Mouse (Mus musculus) midbrain, embryonic 15.5 days (tissue): ENCODE data around the gene Fbxl19. TPM values are rescaled to one million over a fixed set of nuclear protein-coding genes. Genes with fewer than 3 reads are reported as not detected.

Experiments
- ATAC-seq: fragments of 200-750 bp; cut with Nextera tagmentation; replicated peaks from 2 replicates; pipeline ENCODE4 v1.8.0; 2017; ENCODE audit warnings: moderate TSS enrichment
- H3K27ac ChIP-seq: fragments of 300-500 bp; sonication (generic); 2 replicates; pipeline ENCODE4 v1.5.1; 2015; ENCODE audit warnings: mild to moderate bottlenecking, inconsistent platforms
- H3K27me3 ChIP-seq: fragments of 300-500 bp; sonication (generic); replicated peaks from 2 replicates; pipeline ENCODE4 v1.6.1; 2015; ENCODE audit warnings: inconsistent platforms
- H3K36me3 ChIP-seq: fragments of 300-500 bp; sonication (generic); replicated peaks from 2 replicates; pipeline ENCODE4 v1.6.1; 2015; ENCODE audit warnings: inconsistent platforms
- H3K4me1 ChIP-seq: fragments of 300-500 bp; sonication (generic); 2 replicates; pipeline ENCODE4 v1.6.1; 2015; ENCODE audit warnings: inconsistent platforms
- H3K4me2 ChIP-seq: fragments of 300-500 bp; sonication (generic); 2 replicates; pipeline ENCODE4 v1.6.1; 2015; ENCODE audit warnings: inconsistent platforms, mild to moderate bottlenecking, moderate library complexity
- H3K4me3 ChIP-seq: fragments of 300-500 bp; sonication (generic); 2 replicates; pipeline ENCODE4 v1.5.1; 2015; ENCODE audit warnings: mild to moderate bottlenecking, inconsistent platforms
- H3K9ac ChIP-seq: fragments of 300-500 bp; sonication (generic); 2 replicates; pipeline ENCODE4 v1.6.1; 2015; ENCODE audit warnings: mild to moderate bottlenecking, inconsistent platforms
- H3K9me3 ChIP-seq: fragments of 300-500 bp; sonication (generic); 2 replicates; pipeline ENCODE4 v1.6.1; 2016; ENCODE audit warnings: inconsistent platforms
- WGBS: fragments of 180-500 bp; shearing (Covaris S2); methylation state at CpG from one replicate; pipeline ENCODE4 v1.1.7; 2015; ENCODE audit warnings: mixed read lengths; 5-methylcytosine and 5-hydroxymethylcytosine counted together
- polyA plus RNA-seq: library from polyadenylated mRNA; unstranded; fragments of >200 nt; fragmentation: Nextera tagmentation; extraction: Ambion mirVana; gene quantifications from 2 replicates; pipeline ENCODE4 v1.2.1, GENCODE M21; 2015

Gene Fbxl19
- polyA plus RNA-seq, 1 experiment from 2014 or later: 10.8 TPM

DNA sequence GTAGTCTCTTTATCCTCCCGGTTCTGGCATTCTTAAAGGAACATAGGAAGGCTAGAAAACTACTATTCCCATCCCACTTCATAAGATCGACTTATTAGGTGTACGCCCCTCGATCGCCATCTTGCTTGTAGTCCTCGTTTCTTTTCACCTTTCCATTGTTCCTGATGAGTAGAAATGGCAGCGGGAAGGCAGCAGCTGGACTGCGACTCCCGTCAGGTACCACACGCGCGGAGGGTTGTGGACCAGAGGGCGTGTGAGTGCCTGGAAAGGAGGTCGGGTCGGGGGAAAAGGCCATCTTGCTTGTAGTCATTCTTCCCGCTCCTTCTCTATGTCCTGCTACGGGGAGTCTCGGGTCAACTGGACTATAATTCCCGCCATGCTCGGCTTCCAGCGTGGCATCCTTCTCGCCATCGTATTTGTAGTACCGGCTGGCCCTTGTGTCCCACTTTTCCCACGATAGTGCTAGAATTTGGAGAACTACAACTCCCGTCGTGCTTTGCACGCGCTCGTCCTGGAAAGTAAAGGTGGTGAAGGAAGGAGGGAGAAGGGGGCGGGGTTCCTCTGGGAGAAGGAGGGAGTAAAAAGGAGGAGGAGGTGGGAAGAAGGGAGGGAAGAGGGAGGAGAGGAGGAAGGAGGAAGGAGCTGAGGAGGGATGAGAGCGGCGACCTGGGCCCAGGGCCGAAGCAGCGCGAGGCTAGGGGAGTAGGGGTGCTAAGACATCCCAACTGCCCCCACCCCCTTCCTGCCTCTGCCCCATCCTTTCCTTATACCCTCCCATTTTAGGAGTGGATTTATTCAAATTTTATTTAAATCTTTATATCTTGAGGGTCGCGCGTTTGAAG, 1.5 kb downstream of the Fbxl19 start:
- peaks cover 26% of the 10 kb centered on the region for H3K36me3 ChIP-seq
- H3K9ac ChIP-seq: peak overlapping the region; percentile 94
- WGBS: under 1% methylated on average over 39 of the region's 39 CpGs
- peaks cover 24% of the 10 kb centered on the region for H3K4me1 ChIP-seq
- ATAC-seq: peak; percentile 94
- no peaks in the 10 kb centered on the region for H3K27me3 ChIP-seq
- H3K4me3 ChIP-seq: peak overlapping the region; percentile 94
- peak overlapping the region; percentile 92 for H3K27ac ChIP-seq
- H3K9me3 ChIP-seq: no peaks in the 10 kb centered on the region
- H3K4me2 ChIP-seq: peak overlapping the region; percentile 71

GRCm38 (mm10) chr7:127746494-127747491, 2.5 kb downstream of the Fbxl19 start:
- peak overlapping the region; percentile 94 for H3K4me3 ChIP-seq
- H3K9me3 ChIP-seq: no peaks in the 10 kb centered on the region
- H3K4me1 ChIP-seq: peaks cover 24% of the 10 kb centered on the region
- peaks cover 36% of the 10 kb centered on the region for H3K36me3 ChIP-seq
- H3K27ac ChIP-seq: peak overlapping the region; percentile 92
- H3K9ac ChIP-seq: peak overlapping the region; percentile 94
- no peaks in the 10 kb centered on the region for H3K27me3 ChIP-seq
- WGBS: under 1% methylated on average over 48 of the region's 62 CpGs
- ATAC-seq: no peak
- peak overlapping the region; percentile 71 for H3K4me2 ChIP-seq

DNA sequence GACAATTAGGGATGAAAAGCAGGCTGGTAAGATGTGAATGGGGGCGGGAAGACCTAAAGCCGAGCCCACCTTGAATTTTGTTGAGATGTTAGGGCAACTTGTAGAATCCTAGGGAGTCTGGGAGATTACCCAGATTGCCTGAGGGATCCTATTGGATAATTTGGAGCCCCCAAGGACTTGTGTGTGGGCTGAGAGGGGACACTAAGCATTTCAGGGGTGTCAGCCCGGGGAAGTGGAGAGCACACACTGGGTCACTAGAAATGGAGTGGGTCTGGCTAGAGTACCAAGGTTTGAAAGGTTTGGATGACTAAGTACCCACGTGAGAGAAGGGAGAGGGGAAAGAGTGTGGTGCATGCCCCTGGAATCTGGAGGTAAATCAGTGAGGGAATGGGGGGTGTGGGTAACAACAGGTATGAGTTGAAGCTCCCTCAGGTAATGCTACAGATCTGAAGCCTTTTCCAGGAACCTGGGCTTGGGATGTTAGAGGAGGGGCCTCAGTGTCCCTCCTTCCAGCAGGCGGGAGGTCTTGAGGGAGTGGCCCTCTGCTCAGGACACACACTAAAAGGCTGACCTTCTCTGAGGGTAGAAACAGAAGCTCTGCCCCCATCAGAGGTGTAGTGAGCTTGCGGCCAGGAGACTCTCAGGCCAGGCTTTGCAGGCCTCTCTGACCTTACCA, 3.4 kb downstream of the Fbxl19 start:
- WGBS: 38% methylated on average over 6 of the region's 6 CpGs

DNA sequence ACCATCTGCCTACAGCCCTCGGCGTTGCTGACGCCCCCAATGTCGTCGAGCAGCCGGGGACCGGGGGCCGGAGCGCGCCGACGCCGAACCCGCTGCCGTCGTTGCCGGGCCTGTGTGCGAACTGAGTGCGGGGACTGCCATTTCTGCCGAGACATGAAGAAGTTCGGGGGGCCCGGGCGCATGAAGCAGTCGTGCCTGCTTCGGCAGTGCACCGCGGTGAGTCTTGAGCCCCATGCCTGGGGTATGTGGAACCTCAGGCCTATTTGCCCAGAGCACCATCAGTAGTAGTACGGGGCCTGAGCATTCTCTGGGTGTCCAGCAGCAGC, 3.9 kb downstream of the Fbxl19 start:
- no peak for ATAC-seq
- Histone ChIP-seq H3K4me1 (peaks cover 30% of the 10 kb centered on the region), H3K4me2 (peak overlapping the region; percentile 71; the same call in 1 of the 2 replicates), H3K27me3 (no peaks in the 10 kb centered on the region), H3K9ac (no peak overlapping the region), H3K4me3 (peak overlapping the region; percentile 94), H3K36me3 (peaks cover 40% of the 10 kb centered on the region), H3K27ac (no peak overlapping the region), H3K9me3 (no peaks in the 10 kb centered on the region)
- WGBS: 94% methylated on average over 28 of the region's 28 CpGs

More for the DNA sequence above, 3.4 kb downstream of the Fbxl19 start:
- Histone ChIP-seq H3K27ac (peak overlapping the region; percentile 92; the same call in 1 of the 2 replicates), H3K9ac (peak overlapping the region; percentile 94), H3K36me3 (peaks cover 40% of the 10 kb centered on the region), H3K27me3 (no peaks in the 10 kb centered on the region), H3K4me3 (peak overlapping the region; percentile 94), H3K4me1 (peaks cover 25% of the 10 kb centered on the region), H3K9me3 (no peaks in the 10 kb centered on the region), H3K4me2 (peak overlapping the region; percentile 71)
- ATAC-seq: no peak

DNA sequence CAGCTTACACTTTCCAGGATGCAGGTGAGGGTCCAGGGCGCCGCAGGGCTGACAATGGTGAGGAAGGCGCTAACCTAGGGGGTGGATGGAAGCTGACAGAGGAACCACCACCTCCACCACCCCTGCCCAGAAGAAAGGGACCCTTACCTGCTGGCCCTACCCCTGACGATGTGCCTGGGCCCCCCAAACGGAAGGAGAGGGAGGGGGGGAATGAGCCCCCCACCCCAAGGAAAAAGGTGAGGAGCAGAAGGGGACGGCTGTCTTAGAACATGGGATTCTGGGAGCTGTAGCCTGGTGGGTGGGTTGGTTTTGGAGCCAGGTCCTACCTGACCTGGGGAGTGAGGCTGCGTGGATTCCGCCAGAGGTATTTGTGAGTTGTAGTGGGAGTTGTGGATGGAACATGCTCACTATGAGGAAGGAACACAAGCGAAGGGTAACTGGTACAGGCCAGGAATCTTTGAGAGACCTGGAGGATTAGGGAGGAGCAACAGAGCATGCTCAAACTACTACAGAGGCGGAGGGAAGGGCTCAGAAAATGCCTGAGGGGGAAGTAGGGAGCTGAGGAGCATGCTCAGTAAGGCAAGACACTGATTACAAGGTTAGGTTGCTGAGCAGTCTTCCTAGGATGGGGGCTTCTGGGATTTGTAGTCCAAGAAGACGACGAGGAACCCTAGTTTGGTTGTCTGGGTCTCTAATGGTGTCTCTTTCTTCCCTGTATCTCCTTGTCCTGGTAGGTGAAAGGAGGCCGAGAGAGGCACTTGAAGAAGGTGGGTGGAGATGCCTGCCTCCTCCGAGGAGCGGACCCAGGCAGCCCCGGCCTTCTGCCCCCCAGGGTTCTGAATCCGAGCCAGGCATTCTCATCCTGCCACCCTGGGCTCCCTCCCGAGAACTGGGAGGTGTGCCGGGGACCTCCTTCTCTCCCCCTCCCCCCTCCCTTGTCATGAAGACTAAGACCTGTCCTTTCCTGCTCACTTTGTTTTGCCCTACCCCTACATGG, 6.1 kb downstream of the Fbxl19 start:
- H3K9ac ChIP-seq: no peak overlapping the region
- no peak overlapping the region for H3K27ac ChIP-seq
- no peak overlapping the region for H3K4me2 ChIP-seq
- H3K36me3 ChIP-seq: peaks cover 45% of the 10 kb centered on the region
- no peaks in the 10 kb centered on the region for H3K9me3 ChIP-seq
- H3K4me1 ChIP-seq: peaks cover 27% of the 10 kb centered on the region
- no peak for ATAC-seq
- no peaks in the 10 kb centered on the region for H3K27me3 ChIP-seq
- whole genome bisulfite sequencing: 87% methylated on average over 19 of the region's 19 CpGs
- H3K4me3 ChIP-seq: no peak overlapping the region

- Histone ChIP-seq H3K27ac (no peak overlapping the region), H3K27me3 (no peaks in the 10 kb centered on the region), H3K4me1 (peaks cover 35% of the 10 kb centered on the region), H3K9me3 (no peaks in the 10 kb centered on the region), H3K4me2 (no peak overlapping the region), H3K36me3 (peaks cover 45% of the 10 kb centered on the region), H3K4me3 (no peak overlapping the region), H3K9ac (no peak overlapping the region)
- 94% methylated on average over 5 of the region's 5 CpGs for WGBS
- no peak for ATAC-seq
Measured at GRCm38 (mm10) chr7:127751619-127752018, 7.3 kb downstream of the Fbxl19 start.

DNA sequence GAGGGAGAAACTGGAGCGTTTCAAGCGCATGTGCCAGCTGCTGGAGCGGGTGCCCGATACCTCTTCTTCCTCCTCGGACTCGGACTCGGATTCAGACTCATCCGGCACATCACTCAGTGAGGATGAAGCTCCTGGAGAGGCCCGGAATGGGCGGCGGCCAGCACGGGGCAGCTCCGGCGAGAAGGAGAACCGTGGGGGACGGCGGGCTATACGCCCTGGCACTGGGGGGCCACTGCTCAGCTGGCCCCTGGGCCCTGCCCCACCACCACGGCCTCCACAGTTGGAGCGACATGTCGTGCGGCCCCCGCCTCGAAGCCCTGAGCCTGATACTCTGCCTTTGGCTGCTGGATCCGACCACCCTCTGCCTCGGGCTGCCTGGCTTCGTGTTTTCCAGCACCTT, 7.7 kb downstream of the Fbxl19 start:
- peak overlapping the region; percentile 16; the same call in 1 of the 2 replicates for H3K9ac ChIP-seq
- peaks cover 37% of the 10 kb centered on the region for H3K4me1 ChIP-seq

DNA sequence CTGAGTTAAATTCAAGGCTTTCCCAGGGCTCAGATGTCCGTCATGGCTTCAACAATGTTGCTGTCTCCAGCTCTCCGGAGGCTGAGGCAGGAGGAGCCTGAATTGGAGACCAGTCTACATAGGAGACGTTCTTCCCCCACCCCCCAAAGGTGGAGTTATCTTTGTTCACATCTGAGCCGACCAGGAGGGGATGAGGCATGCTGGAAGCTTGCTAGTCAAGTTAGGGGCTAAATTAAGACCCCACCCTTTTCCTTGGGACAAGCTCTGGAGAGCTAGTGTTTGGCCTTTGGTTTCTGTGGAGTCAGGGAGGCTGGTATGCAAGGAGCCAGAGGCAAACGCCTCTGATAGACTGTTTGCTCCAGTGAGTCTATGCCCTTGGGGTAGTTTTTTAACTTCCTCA, 8.8 kb downstream of the Fbxl19 start:
- no peak overlapping the region for H3K27ac ChIP-seq
- no peaks in the 10 kb centered on the region for H3K27me3 ChIP-seq
- no peaks in the 10 kb centered on the region for H3K9me3 ChIP-seq
- H3K4me3 ChIP-seq: no peak overlapping the region
- peaks cover 28% of the 10 kb centered on the region for H3K4me1 ChIP-seq
- H3K36me3 ChIP-seq: peaks cover 57% of the 10 kb centered on the region
- no peak overlapping the region for H3K4me2 ChIP-seq
- no peak for ATAC-seq
- WGBS: 80% methylated on average over 5 of the region's 5 CpGs
- no peak overlapping the region for H3K9ac ChIP-seq

More for the DNA sequence above, 7.7 kb downstream of the Fbxl19 start:
- Histone ChIP-seq H3K27ac (no peak overlapping the region), H3K4me3 (no peak overlapping the region), H3K4me2 (no peak overlapping the region), H3K36me3 (peaks cover 47% of the 10 kb centered on the region), H3K9me3 (no peaks in the 10 kb centered on the region), H3K27me3 (no peaks in the 10 kb centered on the region)
- ATAC-seq: no peak
- WGBS: 96% methylated on average over 27 of the region's 27 CpGs

DNA sequence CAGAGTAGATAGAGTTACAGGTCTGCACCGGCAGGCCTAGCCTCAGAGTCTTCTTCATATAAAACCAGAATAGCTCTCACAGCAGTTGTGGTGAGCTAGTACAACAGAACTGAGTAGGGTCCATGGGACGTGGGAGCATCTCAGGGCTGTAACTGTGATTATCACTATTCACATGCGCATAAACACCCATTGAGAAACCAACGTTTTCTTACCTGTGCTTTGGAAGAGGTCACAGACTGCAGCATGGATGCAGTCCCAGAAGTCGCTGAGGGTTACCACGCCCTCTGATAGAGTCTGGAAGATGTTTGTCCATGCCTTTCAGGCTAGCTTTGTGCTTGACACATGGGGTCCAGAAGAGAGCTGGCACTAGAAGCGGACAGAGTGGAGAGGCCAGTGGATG, 9.4 kb downstream of the Fbxl19 start:
- Histone ChIP-seq H3K9me3 (no peaks in the 10 kb centered on the region), H3K36me3 (peaks cover 54% of the 10 kb centered on the region), H3K4me1 (peaks cover 24% of the 10 kb centered on the region), H3K4me3 (no peak overlapping the region), H3K27ac (no peak overlapping the region), H3K9ac (no peak overlapping the region), H3K27me3 (no peaks in the 10 kb centered on the region), H3K4me2 (no peak overlapping the region)
- no peak for ATAC-seq
- 93% methylated on average over 7 of the region's 7 CpGs for whole genome bisulfite sequencing

GRCm38 (mm10) chr7:127759716-127760115, 15.4 kb downstream of the Fbxl19 start:
- no peak overlapping the region for H3K4me2 ChIP-seq
- no peaks in the 10 kb centered on the region for H3K27me3 ChIP-seq
- peaks cover 15% of the 10 kb centered on the region for H3K4me1 ChIP-seq
- peaks cover 40% of the 10 kb centered on the region for H3K36me3 ChIP-seq
- 83% methylated on average over 6 of the region's 6 CpGs for WGBS
- no peak overlapping the region for H3K9ac ChIP-seq
- H3K9me3 ChIP-seq: no peaks in the 10 kb centered on the region
- ATAC-seq: no peak
- H3K4me3 ChIP-seq: no peak overlapping the region
- no peak overlapping the region for H3K27ac ChIP-seq

GRCm38 (mm10) chr7:127760478-127760877, 16.1 kb downstream of the Fbxl19 start:
- Histone ChIP-seq H3K27ac (no peak overlapping the region), H3K9me3 (no peaks in the 10 kb centered on the region), H3K27me3 (no peaks in the 10 kb centered on the region), H3K36me3 (peaks cover 48% of the 10 kb centered on the region), H3K9ac (no peak overlapping the region), H3K4me2 (no peak overlapping the region), H3K4me3 (no peak overlapping the region), H3K4me1 (peaks cover 15% of the 10 kb centered on the region)
- 90% methylated on average over 3 of the region's 3 CpGs for WGBS
- no peak for ATAC-seq
